Mouse (Mus musculus): ENCODE measurements around the gene Vmn1r40. TPM values are rescaled to one million over a fixed set of nuclear protein-coding genes. Genes with fewer than 3 reads are reported as not detected.

Vmn1r40 gene
- polyA plus RNA-seq, 1 experiment, result not detected

DNA sequence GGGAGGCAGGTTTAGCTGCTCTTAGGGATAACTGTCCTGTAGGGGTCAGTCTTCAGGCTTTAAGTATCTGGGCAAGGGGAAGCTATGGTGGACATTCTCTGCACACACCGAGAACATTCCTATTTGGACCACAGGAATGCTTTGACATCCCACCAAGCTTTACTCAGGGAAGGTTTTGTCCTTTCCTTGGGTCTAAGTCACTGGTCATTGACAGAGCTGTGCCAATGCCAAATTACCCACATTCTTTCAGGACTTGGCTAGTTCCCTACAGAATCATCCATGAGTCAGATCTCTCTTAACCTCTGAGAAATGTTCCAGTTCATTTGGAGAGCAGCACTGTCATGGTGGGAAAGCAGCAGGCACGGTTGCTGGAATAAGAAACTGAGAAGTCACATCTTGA, 716 bp upstream of the Vmn1r40 start:
- TF ChIP-seq MAX (IDR thresholded peaks at IDR 0.05) (peak; percentile 20), CTCF (IDR thresholded peaks at IDR 0.05; ENCODE audit: control insufficient read depth, insufficient read depth, insufficient read length) (no peak), CEBPB (IDR thresholded peaks at IDR 0.05; ENCODE audit: low read depth) (no peak)
- no peak overlapping the region for H3K4me3 ChIP-seq (ENCODE audit: insufficient read depth, poor library complexity, severe bottlenecking)
- H3K79me2 ChIP-seq (ENCODE audit: control insufficient read depth, insufficient read depth), result no peaks in the 10 kb centered on the region
- H3K27me3 ChIP-seq (ENCODE audit: control insufficient read depth, insufficient read depth, insufficient read length), result peaks cover 2% of the 10 kb centered on the region
- H3K36me3 ChIP-seq (ENCODE audit: control insufficient read depth, insufficient read depth), result no peaks in the 10 kb centered on the region
- no peaks in the 10 kb centered on the region for H3K79me3 ChIP-seq (ENCODE audit: low read depth)
- H3ac ChIP-seq (ENCODE audit: control insufficient read depth, insufficient read length, low read depth), result no peak overlapping the region

DNA sequence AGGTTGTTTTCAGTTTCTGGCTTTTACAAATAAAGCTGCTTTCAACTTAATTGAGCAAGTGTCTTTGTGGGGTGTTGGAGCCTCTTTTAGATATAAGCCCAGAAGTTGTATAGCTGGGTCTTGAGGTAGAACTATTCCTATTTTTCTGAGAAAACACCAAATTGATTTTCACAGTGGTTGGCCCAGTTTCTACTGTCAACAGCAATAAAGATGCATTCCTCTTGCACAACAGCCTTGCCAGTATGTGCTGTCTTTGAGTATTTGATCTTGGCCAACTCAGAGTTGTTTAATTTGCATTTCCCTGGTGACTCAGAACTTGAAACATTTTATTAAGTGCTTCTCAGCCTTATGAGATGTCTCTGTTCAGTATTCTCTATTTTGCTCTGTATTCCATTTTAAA, 10.7 kb downstream of the Vmn1r40 start:
- Histone ChIP-seq H3K79me3 (ENCODE audit: low read depth) (no peaks in the 10 kb centered on the region), H3K36me3 (ENCODE audit: control insufficient read depth, insufficient read depth) (no peaks in the 10 kb centered on the region), H3K79me2 (ENCODE audit: control insufficient read depth, insufficient read depth) (no peaks in the 10 kb centered on the region), H3K27me3 (ENCODE audit: control insufficient read depth, insufficient read depth, insufficient read length) (no peaks in the 10 kb centered on the region), H3K4me3 (ENCODE audit: insufficient read depth, poor library complexity, severe bottlenecking) (no peak overlapping the region), H3ac (ENCODE audit: control insufficient read depth, insufficient read length, low read depth) (no peak overlapping the region)
- TF ChIP-seq CTCF (IDR thresholded peaks at IDR 0.05; ENCODE audit: control insufficient read depth, insufficient read depth, insufficient read length), result no peak
- TF ChIP-seq MAX (IDR thresholded peaks at IDR 0.05), result no peak
- no peak for TF ChIP-seq USF1 (IDR thresholded peaks at IDR 0.05; ENCODE audit: low read depth)

DNA sequence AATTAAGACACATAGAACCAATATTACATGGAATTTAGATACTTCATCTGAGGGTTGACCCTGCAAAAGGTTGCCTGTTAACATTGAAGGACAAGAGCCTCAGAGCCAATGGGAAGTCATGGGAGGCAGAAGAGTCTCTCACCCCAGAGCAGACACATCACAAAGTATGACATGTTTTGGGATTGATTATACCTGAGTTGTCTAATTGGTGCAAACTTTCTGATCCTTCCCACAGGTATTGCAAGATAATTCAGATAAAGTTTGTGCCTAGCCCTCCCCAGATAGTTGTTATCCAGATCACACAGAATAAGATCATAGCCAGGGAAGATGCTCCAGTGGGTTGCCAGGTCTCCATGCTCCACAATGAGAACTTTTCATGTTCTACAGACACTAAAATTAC, 33.1 kb downstream of the Vmn1r40 start, which contains the start of gene Vmn1r41:
Gene Vmn1r41, plus strand, starts transcription at position 301 of the 400 bp plus-strand sequence.
- no peak for TF ChIP-seq USF1 (IDR thresholded peaks at IDR 0.05; ENCODE audit: low read depth)
- TF ChIP-seq MAX (IDR thresholded peaks at IDR 0.05), result no peak
- no peak for TF ChIP-seq MYOD1 (IDR thresholded peaks at IDR 0.05; ENCODE audit: control insufficient read depth, insufficient read length, low read depth)
- no peak for TF ChIP-seq CTCF (IDR thresholded peaks at IDR 0.05; ENCODE audit: control insufficient read depth, insufficient read depth, insufficient read length)
- TF ChIP-seq CEBPB (IDR thresholded peaks at IDR 0.05; ENCODE audit: low read depth), result no peak
- no peak for TF ChIP-seq FOSL1 (IDR thresholded peaks at IDR 0.05; ENCODE audit: insufficient read depth, low read length, poor library complexity, severe bottlenecking)
- TF ChIP-seq MYOG (IDR thresholded peaks at IDR 0.05; ENCODE audit: control insufficient read depth, extremely low read depth, insufficient read length), result no peak
- Histone ChIP-seq H3ac (ENCODE audit: control insufficient read depth, insufficient read length, low read depth) (no peak within 1 kb of the TSS), H3K4me3 (ENCODE audit: insufficient read depth, poor library complexity, severe bottlenecking) (no peak within 1 kb of the TSS), H3K79me3 (ENCODE audit: low read depth) (no peaks in the 10 kb centered on the region), H3K36me3 (ENCODE audit: control insufficient read depth, insufficient read depth) (no peaks in the 10 kb centered on the region), H3K27me3 (ENCODE audit: control insufficient read depth, insufficient read depth, insufficient read length) (no peaks in the 10 kb centered on the region), H3K79me2 (ENCODE audit: control insufficient read depth, insufficient read depth) (no peaks in the 10 kb centered on the region)

- Histone ChIP-seq H3K27me3 (ENCODE audit: control insufficient read depth, insufficient read depth, insufficient read length) (no peaks in the 10 kb centered on the region), H3ac (ENCODE audit: control insufficient read depth, insufficient read length, low read depth) (no peak overlapping the region), H3K79me2 (ENCODE audit: control insufficient read depth, insufficient read depth) (no peaks in the 10 kb centered on the region), H3K4me3 (ENCODE audit: insufficient read depth, poor library complexity, severe bottlenecking) (no peak overlapping the region), H3K36me3 (ENCODE audit: control insufficient read depth, insufficient read depth) (no peaks in the 10 kb centered on the region), H3K79me3 (ENCODE audit: low read depth) (no peaks in the 10 kb centered on the region)
- TF ChIP-seq MYOG (IDR thresholded peaks at IDR 0.05; ENCODE audit: control insufficient read depth, extremely low read depth, insufficient read length) (no peak), USF1 (IDR thresholded peaks at IDR 0.05; ENCODE audit: low read depth) (no peak), MYOD1 (IDR thresholded peaks at IDR 0.05; ENCODE audit: control insufficient read depth, insufficient read length, low read depth) (no peak), CTCF (IDR thresholded peaks at IDR 0.05; ENCODE audit: control insufficient read depth, insufficient read depth, insufficient read length) (no peak), CEBPB (IDR thresholded peaks at IDR 0.05; ENCODE audit: low read depth) (no peak), MAX (IDR thresholded peaks at IDR 0.05) (no peak), FOSL1 (IDR thresholded peaks at IDR 0.05; ENCODE audit: insufficient read depth, low read length, poor library complexity, severe bottlenecking) (no peak)
Observed at GRCm38 (mm10) chr6:89742811-89743210, 35.5 kb downstream of the Vmn1r40 start.

Other genes with a start within 250 kb of the Vmn1r40 start
- 28.8 TPM for gene Chchd6, start 111.9 kb upstream of the Vmn1r40 start, polyA plus RNA-seq (2012; fragmentation: generic; extraction: Trizol)
- 5.7 TPM for gene Txnrd3, start 63.6 kb upstream of the Vmn1r40 start, polyA plus RNA-seq (2012; fragmentation: generic; extraction: Trizol)
- not detected for gene Vmn1r41, start 33.2 kb downstream of the Vmn1r40 start, polyA plus RNA-seq (2012; fragmentation: generic; extraction: Trizol)
- gene Vmn1r42, start 168.9 kb downstream of the Vmn1r40 start, polyA plus RNA-seq (2012; fragmentation: generic; extraction: Trizol), result not detected
- 0.04 TPM for gene Vmn1r43, start 168.9 kb downstream of the Vmn1r40 start, polyA plus RNA-seq (2012; fragmentation: generic; extraction: Trizol)
- not detected for gene Vmn1r44, start 176.1 kb downstream of the Vmn1r40 start, polyA plus RNA-seq (2012; fragmentation: generic; extraction: Trizol)
- not detected for gene Vmn1r45, start 233.1 kb downstream of the Vmn1r40 start, polyA plus RNA-seq (2012; fragmentation: generic; extraction: Trizol)